Mouse (Mus musculus) Patski (cell line): Measurements from ENCODE around the gene Asb4. TPM values are rescaled to one million over a fixed set of nuclear protein-coding genes. Genes with fewer than 3 reads are reported as not detected.
A peak's percentile ranks its signal among the peaks of the same experiment; 100 is the strongest.

Experiments used
- ATAC-seq: fragments of 100-300 bp; one replicate; pipeline ENCODE4 v1.8.0; 2021
- CTCF ChIA-PET: fragments of 350-600 bp; sonication (Branson Sonifier 250); formaldehyde crosslinking; loops from one replicate; lab custom pipeline; 2022; ENCODE audit warnings: inconsistent platforms; lab: Charles Lee
- POLR2A ChIA-PET: fragments of 350-600 bp; sonication (Branson Sonifier 250); formaldehyde crosslinking; loops from one replicate; lab custom pipeline; 2022; ENCODE audit warnings: antibody characterized with exemption, inconsistent platforms; lab: Charles Lee
- DNase-seq: peaks from one replicate; pipeline ENCODE4 v3.0.0-alpha.2; 2011; ENCODE audit warnings: low read depth, low spot score
- H3K27me3 ChIP-seq: fragments of 371-371 bp; one replicate; pipeline ENCODE4 v1.5.1; 2021
- CTCF ChIP-seq: fragments of 100-300 bp; IDR thresholded peaks from one replicate; pipeline ENCODE4 v1.5.1; 2021
- in situ Hi-C: fragments of 300-500 bp; cut with MboI; formaldehyde crosslinking; loops from 3 replicates; pipeline ENCODE4 v1.11.1; 2018; ENCODE audit warnings: low pct_unique_long_range_greater_than_20kb, mixed read lengths
- polyA plus RNA-seq: library from polyadenylated mRNA; unstranded; gene quantifications from one replicate; pipeline ENCODE4 v1.2.3, GENCODE M21; 2021

Gene Asb4
- polyA plus RNA-seq, 1 experiment from 2014 or later = not detected

DNA sequence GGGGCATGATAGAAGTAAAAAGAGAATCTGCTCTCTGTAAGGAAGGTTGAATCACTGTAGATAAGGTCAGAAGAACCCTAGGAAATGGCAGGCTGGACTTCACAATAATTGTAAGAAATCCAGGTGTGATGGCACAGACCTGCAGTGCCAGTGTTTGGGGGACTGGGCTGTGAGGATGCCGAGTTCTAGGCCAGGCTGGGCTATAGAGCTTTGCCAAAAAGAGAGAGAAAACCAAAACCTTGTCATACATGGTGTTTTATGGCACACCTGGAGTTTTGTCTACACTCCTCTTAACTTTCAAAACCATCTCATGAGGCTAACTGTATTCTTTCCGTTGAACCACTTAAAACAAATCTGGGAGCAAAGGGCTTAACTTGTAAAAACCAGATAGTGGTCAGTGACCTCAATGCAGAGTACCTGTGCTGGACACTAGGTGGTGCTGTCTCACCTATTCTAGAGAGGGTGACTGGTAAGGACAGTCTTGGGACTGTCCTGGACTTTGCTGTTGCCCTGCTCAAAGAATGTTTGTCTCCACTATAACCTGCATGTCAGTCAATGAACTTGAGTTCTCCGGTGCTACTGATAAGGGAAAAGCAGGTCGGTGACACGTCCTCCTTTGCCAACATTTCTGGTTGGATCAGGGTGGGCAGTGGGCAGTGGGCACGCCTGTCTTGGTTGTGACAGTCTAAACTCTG, 27.7 kb downstream of the Asb4 start:
- peak; percentile 92 for ATAC-seq
- in situ Hi-C loops = loop anchor here (5.0 kb wide), 1 partner anchor 171 kb away; no protein-coding TSS in a partner anchor
- ChIA-PET POLR2A (no interaction called here), CTCF (interaction anchor here (0.7 to 3.3 kb wide), 4 partner anchors 8 to 182 kb away, joined by 3 to 29 read pairs (median 11); no protein-coding TSS in a partner anchor)
- DNase-seq = peak; percentile 22
- H3K27me3 ChIP-seq = peaks cover 37% of the 10 kb centered on the region
- peak; percentile 92 for TF ChIP-seq CTCF

DNA sequence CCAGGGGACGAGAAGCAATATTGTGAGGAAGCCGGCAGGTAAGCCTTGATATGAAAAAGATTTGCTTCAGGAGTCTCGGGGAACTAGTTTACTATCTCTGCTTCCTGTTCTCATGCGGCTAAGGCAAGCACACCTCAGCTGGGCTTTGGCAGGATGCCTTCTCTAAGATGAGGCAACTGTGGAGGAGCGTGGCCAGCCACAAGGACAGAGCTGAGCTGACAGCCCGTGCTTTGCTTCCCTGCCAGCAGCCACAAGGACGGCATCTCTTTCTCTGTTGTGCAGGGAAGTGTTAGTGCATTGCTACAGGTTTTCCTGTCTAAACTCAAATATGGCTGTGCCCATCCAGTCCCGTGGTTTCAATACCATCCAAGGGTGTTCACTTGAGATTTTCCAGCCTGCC, 30.1 kb downstream of the Asb4 start:
- TF ChIP-seq CTCF = no peak
- ChIA-PET POLR2A (no interaction called here), CTCF (interaction anchor here (1.0 to 3.0 kb wide), 3 partner anchors 11 to 177 kb away, joined by 3 to 19 read pairs (median 4); no protein-coding TSS in a partner anchor)
- no peak for ATAC-seq
- in situ Hi-C loops = loop anchor here (5.0 kb wide), 1 partner anchor 169 kb away; no protein-coding TSS in a partner anchor
- DNase-seq = no peak
- peaks cover 16% of the 10 kb centered on the region for H3K27me3 ChIP-seq

GRCm38 (mm10) chr6:5421442-5421841, 38.3 kb downstream of the Asb4 start:
- no peak for TF ChIP-seq CTCF
- DNase-seq (no peak), ATAC-seq (no peak)
- in situ Hi-C loops = no loop called here
- H3K27me3 ChIP-seq = no peaks in the 10 kb centered on the region
- CTCF ChIA-PET = no interaction called here
- POLR2A ChIA-PET = interaction anchor here (0.5 kb wide), 1 partner anchor 249 kb away, joined by 3 read pairs; no protein-coding TSS in a partner anchor

- POLR2A ChIA-PET = no interaction called here
- no peaks in the 10 kb centered on the region for H3K27me3 ChIP-seq
- in situ Hi-C loops = no loop called here
- CTCF ChIA-PET = no interaction called here
- TF ChIP-seq CTCF = no peak
- ATAC-seq (no peak), DNase-seq (no peak)
Observed at GRCm38 (mm10) chr6:5422386-5422785, 39.2 kb downstream of the Asb4 start.

GRCm38 (mm10) chr6:5423594-5423993, 40.4 kb downstream of the Asb4 start:
- no peak for ATAC-seq
- ChIA-PET CTCF (interaction anchor here (1.3 to 2.0 kb wide), 2 partner anchors 8 to 166 kb away, joined by 3 to 5 read pairs; no protein-coding TSS in a partner anchor), POLR2A (no interaction called here)
- H3K27me3 ChIP-seq = no peaks in the 10 kb centered on the region
- DNase-seq = no peak
- in situ Hi-C loops = no loop called here
- no peak for TF ChIP-seq CTCF

- ATAC-seq = no peak
- H3K27me3 ChIP-seq = no peaks in the 10 kb centered on the region
- in situ Hi-C loops = loop anchor here (25.0 kb wide), 1 partner anchor 785 kb away; the partner anchor contains the start of gene Slc25a13
- DNase-seq = no peak
- ChIA-PET POLR2A (no interaction called here), CTCF (no interaction called here)
- no peak for TF ChIP-seq CTCF
Observed at GRCm38 (mm10) chr6:5427033-5427432, 43.8 kb downstream of the Asb4 start.

DNA sequence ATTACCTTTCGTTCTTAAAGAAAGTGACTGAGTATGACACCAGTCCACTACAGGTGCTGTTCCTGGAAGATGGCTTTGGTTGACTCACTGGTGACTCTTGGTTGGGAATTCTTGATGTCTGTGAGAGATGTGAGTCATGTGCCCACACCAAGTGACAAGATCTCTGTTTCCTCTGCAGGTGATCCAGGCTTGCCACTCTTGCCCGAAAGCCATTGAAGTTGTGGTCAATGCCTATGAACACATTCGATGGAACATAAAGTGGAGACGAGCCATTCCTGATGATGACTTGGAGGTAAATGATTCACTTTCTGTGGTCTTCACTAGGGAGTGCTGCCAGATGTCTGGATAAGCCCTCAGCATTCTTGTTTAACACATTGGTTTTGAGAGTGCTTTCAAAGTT, 46.4 kb downstream of the Asb4 start:
- POLR2A ChIA-PET = no interaction called here
- DNase-seq (peak; percentile 70), ATAC-seq (peak; percentile 88)
- CTCF ChIA-PET = interaction anchor here (1.1 to 4.5 kb wide), 2 partner anchors 14 to 15 kb away, joined by 3 to 19 read pairs; no protein-coding TSS in a partner anchor
- TF ChIP-seq CTCF = no peak
- in situ Hi-C loops = loop anchor here (25.0 kb wide), 1 partner anchor 783 kb away; the partner anchor contains the start of gene Slc25a13
- no peaks in the 10 kb centered on the region for H3K27me3 ChIP-seq

DNA sequence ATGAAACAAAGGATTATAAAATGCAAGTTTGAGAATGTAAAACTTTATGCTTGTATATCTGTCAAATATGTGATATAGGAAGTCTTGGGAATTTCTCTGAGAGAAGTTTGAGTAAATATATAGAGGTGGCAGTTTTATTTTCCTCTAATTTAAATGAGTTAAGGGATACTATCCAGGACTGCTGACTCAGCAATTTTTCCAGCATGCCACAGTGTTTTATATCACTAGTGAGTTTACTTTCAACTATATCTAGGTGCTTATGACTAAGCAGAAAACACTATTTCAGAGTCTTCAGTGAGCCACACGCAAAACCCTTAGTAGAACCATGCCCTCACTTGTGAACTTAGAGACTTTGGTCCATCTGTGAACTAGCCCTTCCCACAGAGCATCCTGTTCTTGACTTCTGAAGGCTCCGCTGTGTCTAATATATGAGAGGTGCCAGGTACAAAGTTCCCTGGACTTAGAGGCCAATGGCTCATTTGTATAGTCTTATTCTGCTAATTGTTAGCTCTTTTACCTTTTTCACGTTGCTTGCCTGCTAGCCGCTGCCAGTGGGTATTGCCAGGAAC, 46.9 kb downstream of the Asb4 start:
- no peaks in the 10 kb centered on the region for H3K27me3 ChIP-seq
- in situ Hi-C loops = loop anchor here (25.0 kb wide), 1 partner anchor 782 kb away; the partner anchor contains the start of gene Slc25a13
- POLR2A ChIA-PET = no interaction called here
- DNase-seq (no peak), ATAC-seq (peak; percentile 40)
- CTCF ChIA-PET = interaction anchor here (1.0 to 4.5 kb wide), 4 partner anchors 13 to 159 kb away, joined by 3 to 19 read pairs (median 4); no protein-coding TSS in a partner anchor
- no peak for TF ChIP-seq CTCF

DNA sequence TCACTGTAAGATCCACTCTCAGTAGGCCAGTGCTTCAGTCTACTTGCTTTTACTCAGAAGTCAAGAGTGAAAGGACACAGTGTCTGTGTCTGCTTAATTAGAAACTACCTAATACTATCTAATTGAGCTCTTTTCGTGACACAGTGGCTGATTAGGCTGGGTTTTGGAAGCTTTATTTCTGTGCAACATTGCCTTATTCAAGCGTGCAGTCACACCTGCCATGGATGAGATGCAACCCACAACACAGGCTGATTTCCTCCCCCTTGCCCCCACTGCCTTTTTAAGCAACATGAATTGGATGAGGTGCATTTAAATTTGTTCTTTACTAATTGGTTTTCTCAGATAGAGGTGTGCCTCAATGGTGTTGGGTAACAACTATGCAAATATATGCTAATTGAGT, 50.7 kb downstream of the Asb4 start:
- ATAC-seq = no peak
- no peaks in the 10 kb centered on the region for H3K27me3 ChIP-seq
- no peak for DNase-seq
- POLR2A ChIA-PET = no interaction called here
- CTCF ChIA-PET = interaction anchor here (4.5 kb wide), 1 partner anchor 9 kb away, joined by 19 read pairs; no protein-coding TSS in a partner anchor
- TF ChIP-seq CTCF = no peak
- in situ Hi-C loops = loop anchor here (25.0 kb wide), 1 partner anchor 778 kb away; the partner anchor contains the start of gene Slc25a13

GRCm38 (mm10) chr6:5437757-5438156, 54.6 kb downstream of the Asb4 start:
- ATAC-seq (no peak), DNase-seq (no peak)
- peak; percentile 18 for TF ChIP-seq CTCF
- no peaks in the 10 kb centered on the region for H3K27me3 ChIP-seq
- in situ Hi-C loops = loop anchor here (25.0 kb wide), 1 partner anchor 775 kb away; the partner anchor contains the start of gene Slc25a13
- ChIA-PET POLR2A (no interaction called here), CTCF (interaction anchor here (1.5 kb wide), 1 partner anchor 102 kb away, joined by 3 read pairs; no protein-coding TSS in a partner anchor)
